Mouse (Mus musculus) inflammation-experienced regulatory T-cells, adult 6 months (primary cell): ENCODE data around the gene Ngf. TPM values are rescaled to one million over a fixed set of nuclear protein-coding genes. Genes with fewer than 3 reads are reported as not detected.

Experiments
- ATAC-seq: one replicate; pipeline ENCODE4 v1.8.0; 2017
- polyA plus RNA-seq, 3 experiments: library from polyadenylated mRNA; unstranded; fragments of 100-300 nt; shearing (Covaris generic); gene quantifications; one replicate each; pipeline ENCODE4 v1.2.1; 2017

Ngf gene
- polyA plus RNA-seq, 3 experiments from 2014 or later: 0.51 TPM; not detected in 2

GRCm38 (mm10) chr3:102507666-102508260, 38.0 kb downstream of the Ngf start:
- no peak for ATAC-seq

GRCm38 (mm10) chr3:102508455-102508854, 38.7 kb downstream of the Ngf start:
- ATAC-seq: no peak

- no peak for ATAC-seq
These were observed 39.9 kb downstream of the Ngf start for GRCm38 (mm10) chr3:102509601-102510000.

GRCm38 (mm10) chr3:102516937-102517336, 47.2 kb downstream of the Ngf start:
- ATAC-seq: no peak

- ATAC-seq: no peak
These were observed 51.3 kb downstream of the Ngf start for GRCm38 (mm10) chr3:102521061-102521460.

- no peak for ATAC-seq
These were observed 54.0 kb downstream of the Ngf start for GRCm38 (mm10) chr3:102523711-102524110.

- ATAC-seq: no peak
These were observed 55.2 kb downstream of the Ngf start for GRCm38 (mm10) chr3:102524951-102525350.

GRCm38 (mm10) chr3:102525856-102526255, 56.1 kb downstream of the Ngf start:
- ATAC-seq: no peak

- ATAC-seq: no peak
These were observed 56.8 kb downstream of the Ngf start for GRCm38 (mm10) chr3:102526481-102526880.

GRCm38 (mm10) chr3:102534744-102535143, 65.0 kb downstream of the Ngf start:
- ATAC-seq: no peak

- ATAC-seq: no peak
These were observed 73.9 kb downstream of the Ngf start for GRCm38 (mm10) chr3:102543646-102544045.

GRCm38 (mm10) chr3:102547536-102547935, 77.8 kb downstream of the Ngf start:
- ATAC-seq: no peak

GRCm38 (mm10) chr3:102553935-102554670, 84.4 kb downstream of the Ngf start:
- no peak for ATAC-seq

- no peak for ATAC-seq
These were observed 86.4 kb downstream of the Ngf start for GRCm38 (mm10) chr3:102556108-102556507.

- no peak for ATAC-seq
These were observed 86.9 kb downstream of the Ngf start for GRCm38 (mm10) chr3:102556645-102557044.
